15 mouse cellular contexts compared by ENCODE assay signal in genomic region chr13:107540305-107540704, GRCm38 (mm10).
DNase-seq lines count a peak whose midpoint lies in the region; ATAC-seq and TF ChIP-seq lines count a peak whose summit lies in the region.
"Had no signal": no experiment of that assay in that cellular context is flagged by ENCODE, and none has a peak within 500 bp of the region (broad histone marks: within the 10 kb centered on the region; RNA-seq: fewer than 3 reads in every experiment).

No protein-coding gene starts in this region.

- no peak for TF ChIP-seq CTCF in brain, embryonic 14.5 days (IDR thresholded peaks at IDR 0.05; ENCODE audit: borderline replicate concordance, extremely low read depth, insufficient read depth, insufficient read length)

- no peaks in the 10 kb centered on the region for H3K36me3 ChIP-seq in forebrain, embryonic 12.5 days (replicated peaks)
- H3K36me3 ChIP-seq in hindbrain, embryonic 13.5 days, result no peaks in the 10 kb centered on the region
- no peaks in the 10 kb centered on the region for H3K36me3 ChIP-seq in midbrain, embryonic 14.5 days (ENCODE audit: control insufficient read depth, insufficient read depth, low read length)
- H3K36me3 ChIP-seq: intestine, embryonic 15.5 days; stomach, embryonic 15.5 days had no signal

- H3K4me2 ChIP-seq in forebrain, embryonic 12.5 days, result peak overlapping the region; percentile 18; the same call in 1 of the 2 replicates
- H3K4me2 ChIP-seq in hindbrain, embryonic 13.5 days, result no peak overlapping the region
- peak overlapping the region; percentile 26 for H3K4me2 ChIP-seq in midbrain, embryonic 14.5 days (ENCODE audit: low read length)
- H3K4me2 ChIP-seq: intestine, embryonic 15.5 days; stomach, embryonic 15.5 days had no signal

- H3K4me3 ChIP-seq in forebrain, embryonic 12.5 days (replicated peaks), result no peak overlapping the region
- no peak overlapping the region for H3K4me3 ChIP-seq in hindbrain, embryonic 13.5 days
- no peak overlapping the region for H3K4me3 ChIP-seq in midbrain, embryonic 14.5 days (replicated peaks; ENCODE audit: low read depth, low read length)
- H3K4me3 ChIP-seq: heart, adult 2 months; intestine, embryonic 15.5 days; stomach, embryonic 15.5 days had no signal

- no peak for TF ChIP-seq POLR2A in brain, embryonic 14.5 days (IDR thresholded peaks at IDR 0.05; ENCODE audit: borderline replicate concordance, extremely low read depth, insufficient read depth, insufficient read length, poor library complexity, severe bottlenecking)

- peak; percentile 56 for ATAC-seq in forebrain, embryonic 12.5 days (ENCODE audit: low FRiP score)
- peak; percentile 85 for ATAC-seq in hindbrain, embryonic 13.5 days (ENCODE audit: low FRiP score)
- peak; percentile 63 for ATAC-seq in midbrain, embryonic 14.5 days (ENCODE audit: low FRiP score, low TSS enrichment)
- no peak for ATAC-seq in inflammation-experienced regulatory T-cells, adult 6 months
- ATAC-seq: intestine, embryonic 15.5 days had no signal

- H3K9ac ChIP-seq in forebrain, embryonic 12.5 days, result no peak overlapping the region
- peak overlapping the region; percentile 31 for H3K9ac ChIP-seq in hindbrain, embryonic 13.5 days
- peak overlapping the region; percentile 38 for H3K9ac ChIP-seq in midbrain, embryonic 14.5 days (replicated peaks; ENCODE audit: low read length)
- H3K9ac ChIP-seq: intestine, embryonic 15.5 days; stomach, embryonic 15.5 days had no signal

- peak; percentile 87 for DNase-seq in brain, embryonic 14.5 days (ENCODE audit: low read depth)
- peak; percentile 73 for DNase-seq in midbrain, embryonic 14.5 days
- DNase-seq in spleen, postnatal 10 days (ENCODE audit: low spot score in 2 of 2), result no peak
- DNase-seq in right cerebral cortex, postnatal 14 days, result no peak
- DNase-seq in thymus, postnatal 0 days (ENCODE audit: low spot score), result no peak
- DNase-seq: gastrocnemius, postnatal 10 days; heart, adult 2 months; kidney, postnatal 14 days; lung, postnatal 36 days; thymus, postnatal 14 days had no signal

- H3K27ac ChIP-seq in forebrain, embryonic 12.5 days, result peak overlapping the region; percentile 91
- peak overlapping the region; percentile 98 for H3K27ac ChIP-seq in hindbrain, embryonic 13.5 days
- peak overlapping the region; percentile 97 for H3K27ac ChIP-seq in midbrain, embryonic 14.5 days (replicated peaks; ENCODE audit: low read depth, low read length)
- H3K27ac ChIP-seq: heart, adult 2 months; intestine, embryonic 15.5 days; stomach, embryonic 15.5 days had no signal

- peaks cover 37% of the 10 kb centered on the region for H3K4me1 ChIP-seq in forebrain, embryonic 12.5 days
- H3K4me1 ChIP-seq in hindbrain, embryonic 13.5 days (replicated peaks), result peaks cover 44% of the 10 kb centered on the region
- H3K4me1 ChIP-seq in midbrain, embryonic 14.5 days (ENCODE audit: control insufficient read depth, insufficient read depth, low read length), result peaks cover 39% of the 10 kb centered on the region
- H3K4me1 ChIP-seq: intestine, embryonic 15.5 days; stomach, embryonic 15.5 days had no signal

- H3K27me3 ChIP-seq in forebrain, embryonic 12.5 days, result no peaks in the 10 kb centered on the region
- no peaks in the 10 kb centered on the region for H3K27me3 ChIP-seq in hindbrain, embryonic 13.5 days
- no peaks in the 10 kb centered on the region for H3K27me3 ChIP-seq in midbrain, embryonic 14.5 days (ENCODE audit: control insufficient read depth, insufficient read depth, low read length)
- H3K27me3 ChIP-seq: intestine, embryonic 15.5 days; stomach, embryonic 15.5 days had no signal

- WGBS in forebrain, embryonic 12.5 days, result 33% methylated on average over 7 of the region's 7 CpGs
- 21% methylated on average over 7 of the region's 7 CpGs for WGBS in hindbrain, embryonic 13.5 days
- 18% methylated on average over 7 of the region's 7 CpGs for WGBS in midbrain, embryonic 14.5 days

- no peaks in the 10 kb centered on the region for H3K9me3 ChIP-seq in forebrain, embryonic 12.5 days
- H3K9me3 ChIP-seq in hindbrain, embryonic 13.5 days, result no peaks in the 10 kb centered on the region; the same call in 1 of the 2 replicates
- no peaks in the 10 kb centered on the region for H3K9me3 ChIP-seq in midbrain, embryonic 14.5 days (ENCODE audit: control insufficient read depth, low read length)
- H3K9me3 ChIP-seq: intestine, embryonic 15.5 days; stomach, embryonic 15.5 days had no signal

Comparison
In these comparisons a context has a peak if more than half of its experiments do, and no peak if none do; other contexts are left out.
1. DNase-seq: peak in brain, embryonic 14.5 days (single experiment) and midbrain, embryonic 14.5 days (single experiment); none in spleen, postnatal 10 days (0 of 2), right cerebral cortex, postnatal 14 days (single experiment) and thymus, postnatal 0 days (single experiment).
2. Peak in every context shown above with its lines, with median percentiles within 50 percentile points of each other: H3K27ac ChIP-seq.